Mouse (Mus musculus) embryonic facial prominence, embryonic 15.5 days (tissue): ENCODE results near the gene B4galt1. TPM values are rescaled to one million over a fixed set of nuclear protein-coding genes. Genes with fewer than 3 reads are reported as not detected.

ENCODE experiments used
- ATAC-seq: fragments of 200-750 bp; cut with Nextera tagmentation; 2 replicates; pipeline ENCODE4 v1.8.0; 2017; ENCODE audit warnings: low read depth, moderate TSS enrichment; ENCODE audit not compliant: insufficient number of reproducible peaks, low FRiP score, low TSS enrichment
- H3K27ac ChIP-seq: fragments of 300-500 bp; sonication (generic); replicated peaks from 2 replicates; pipeline ENCODE4 v1.5.1; 2015; ENCODE audit warnings: mild to moderate bottlenecking, inconsistent platforms
- H3K27me3 ChIP-seq: fragments of 300-500 bp; sonication (generic); 2 replicates; pipeline ENCODE4 v1.6.1; 2015; ENCODE audit warnings: inconsistent platforms
- H3K36me3 ChIP-seq: fragments of 300-500 bp; sonication (generic); 2 replicates; pipeline ENCODE4 v1.6.1; 2015; ENCODE audit warnings: mild to moderate bottlenecking, inconsistent platforms
- H3K4me1 ChIP-seq: fragments of 300-500 bp; sonication (generic); 2 replicates; pipeline ENCODE4 v1.6.1; 2015; ENCODE audit warnings: inconsistent platforms
- H3K4me2 ChIP-seq: fragments of 300-500 bp; sonication (generic); replicated peaks from 2 replicates; pipeline ENCODE4 v1.6.1; 2015; ENCODE audit warnings: mild to moderate bottlenecking, inconsistent platforms
- H3K4me3 ChIP-seq: fragments of 300-500 bp; sonication (generic); replicated peaks from 2 replicates; pipeline ENCODE4 v1.5.1; 2015; ENCODE audit warnings: mild to moderate bottlenecking, inconsistent platforms
- H3K9ac ChIP-seq: fragments of 300-500 bp; sonication (generic); 2 replicates; pipeline ENCODE4 v1.6.1; 2015; ENCODE audit warnings: inconsistent platforms
- H3K9me3 ChIP-seq: fragments of 300-500 bp; sonication (generic); replicated peaks from 2 replicates; pipeline ENCODE4 v1.6.1; 2016; ENCODE audit warnings: inconsistent platforms
- WGBS: fragments of 180-500 bp; shearing (Covaris S2); methylation state at CpG from one replicate; pipeline ENCODE4 v1.1.7; 2015; 5-methylcytosine and 5-hydroxymethylcytosine counted together
- polyA plus RNA-seq: library from polyadenylated mRNA; unstranded; fragments of >200 nt; fragmentation: Nextera tagmentation; extraction: Ambion mirVana; gene quantifications from 2 replicates; pipeline ENCODE4 v1.2.1, GENCODE M21; 2015

The B4galt1 gene
- polyA plus RNA-seq, 1 experiment from 2014 or later: 59.7 TPM

DNA sequence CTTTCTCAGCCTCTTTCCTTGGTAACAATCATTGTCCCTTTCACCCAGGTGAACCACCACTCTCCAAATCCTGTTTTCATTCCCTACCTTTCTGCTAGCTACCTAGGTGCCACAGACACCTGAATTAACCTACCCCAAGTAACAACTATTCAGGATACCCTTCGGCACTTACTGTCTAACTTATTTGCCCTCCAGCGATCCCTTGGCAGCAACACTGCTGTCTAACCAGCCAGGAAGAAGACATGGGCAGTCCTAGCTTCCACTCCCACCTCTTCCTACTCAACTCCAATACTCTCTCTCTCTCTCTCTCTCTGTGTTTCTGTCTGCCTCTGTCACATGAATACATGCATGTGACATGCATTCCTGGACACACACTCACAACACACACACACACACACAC lies 27.0 kb downstream of the B4galt1 start:
- Histone ChIP-seq H3K27me3 (no peaks in the 10 kb centered on the region), H3K27ac (no peak overlapping the region), H3K4me3 (no peak overlapping the region), H3K4me1 (peaks cover 5% of the 10 kb centered on the region; the same call in 1 of the 2 replicates), H3K4me2 (no peak overlapping the region), H3K9me3 (no peaks in the 10 kb centered on the region), H3K36me3 (peaks cover 18% of the 10 kb centered on the region; the same call in 1 of the 2 replicates), H3K9ac (no peak overlapping the region)
- no peak for ATAC-seq
- 78% methylated on average over 2 of the region's 2 CpGs for WGBS

DNA sequence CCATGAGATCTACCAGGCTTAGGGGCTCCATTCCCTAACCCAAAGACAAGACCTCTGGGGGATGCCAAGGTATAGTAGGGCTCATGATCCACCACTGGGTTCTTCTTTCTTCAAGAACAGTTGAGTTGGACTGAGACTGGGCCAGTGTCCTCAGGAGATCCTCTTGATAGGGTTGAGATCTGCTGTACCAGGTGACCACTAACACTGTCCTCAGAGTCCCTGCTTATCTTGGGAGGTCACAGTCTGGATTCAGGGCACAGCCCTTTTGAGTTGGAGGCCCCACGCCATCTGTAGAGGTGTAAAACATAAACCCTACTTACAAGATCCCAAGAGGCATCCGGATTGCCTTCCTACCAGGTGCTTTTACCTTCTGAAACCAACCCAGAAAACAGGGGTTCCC lies 27.8 kb downstream of the B4galt1 start:
- Histone ChIP-seq H3K9me3 (no peaks in the 10 kb centered on the region), H3K4me3 (no peak overlapping the region), H3K9ac (no peak overlapping the region), H3K27me3 (no peaks in the 10 kb centered on the region), H3K4me1 (peaks cover 5% of the 10 kb centered on the region; the same call in 1 of the 2 replicates), H3K27ac (no peak overlapping the region), H3K4me2 (no peak overlapping the region), H3K36me3 (peaks cover 26% of the 10 kb centered on the region; the same call in 1 of the 2 replicates)
- ATAC-seq: no peak
- WGBS: 98% methylated on average over 2 of the region's 2 CpGs

GRCm38 (mm10) chr4:40825146-40825545 lies 28.7 kb downstream of the B4galt1 start:
- peaks cover 33% of the 10 kb centered on the region for H3K36me3 ChIP-seq
- H3K4me1 ChIP-seq: peaks cover 5% of the 10 kb centered on the region; the same call in 1 of the 2 replicates
- no peak overlapping the region for H3K27ac ChIP-seq
- no peak for ATAC-seq
- 40% methylated on average over 5 of the region's 5 CpGs for WGBS
- H3K4me2 ChIP-seq: no peak overlapping the region
- no peaks in the 10 kb centered on the region for H3K27me3 ChIP-seq
- no peaks in the 10 kb centered on the region for H3K9me3 ChIP-seq
- H3K4me3 ChIP-seq: no peak overlapping the region
- no peak overlapping the region for H3K9ac ChIP-seq

- ATAC-seq: no peak
- no peak overlapping the region for H3K9ac ChIP-seq
- no peaks in the 10 kb centered on the region for H3K27me3 ChIP-seq
- no peak overlapping the region for H3K4me3 ChIP-seq
- H3K4me1 ChIP-seq: no peaks in the 10 kb centered on the region
- 88% methylated on average over 7 of the region's 7 CpGs for WGBS
- no peaks in the 10 kb centered on the region for H3K9me3 ChIP-seq
- H3K4me2 ChIP-seq: no peak overlapping the region
- H3K36me3 ChIP-seq: peaks cover 39% of the 10 kb centered on the region
- no peak overlapping the region for H3K27ac ChIP-seq
These were observed 29.3 kb downstream of the B4galt1 start for GRCm38 (mm10) chr4:40824505-40824904.

GRCm38 (mm10) chr4:40823664-40824063 lies 30.1 kb downstream of the B4galt1 start:
- Histone ChIP-seq H3K4me2 (no peak overlapping the region), H3K9me3 (no peaks in the 10 kb centered on the region), H3K27ac (no peak overlapping the region), H3K36me3 (peaks cover 44% of the 10 kb centered on the region), H3K9ac (no peak overlapping the region), H3K27me3 (no peaks in the 10 kb centered on the region), H3K4me3 (no peak overlapping the region), H3K4me1 (no peaks in the 10 kb centered on the region)
- ATAC-seq: no peak
- WGBS: 81% methylated on average over 8 of the region's 8 CpGs

GRCm38 (mm10) chr4:40823151-40823550 lies 30.7 kb downstream of the B4galt1 start:
- Histone ChIP-seq H3K27ac (no peak overlapping the region), H3K9me3 (no peaks in the 10 kb centered on the region), H3K36me3 (peaks cover 44% of the 10 kb centered on the region), H3K4me1 (no peaks in the 10 kb centered on the region), H3K9ac (no peak overlapping the region), H3K4me3 (no peak overlapping the region), H3K27me3 (no peaks in the 10 kb centered on the region), H3K4me2 (no peak overlapping the region)
- 92% methylated on average over 14 of the region's 14 CpGs for WGBS
- no peak for ATAC-seq

DNA sequence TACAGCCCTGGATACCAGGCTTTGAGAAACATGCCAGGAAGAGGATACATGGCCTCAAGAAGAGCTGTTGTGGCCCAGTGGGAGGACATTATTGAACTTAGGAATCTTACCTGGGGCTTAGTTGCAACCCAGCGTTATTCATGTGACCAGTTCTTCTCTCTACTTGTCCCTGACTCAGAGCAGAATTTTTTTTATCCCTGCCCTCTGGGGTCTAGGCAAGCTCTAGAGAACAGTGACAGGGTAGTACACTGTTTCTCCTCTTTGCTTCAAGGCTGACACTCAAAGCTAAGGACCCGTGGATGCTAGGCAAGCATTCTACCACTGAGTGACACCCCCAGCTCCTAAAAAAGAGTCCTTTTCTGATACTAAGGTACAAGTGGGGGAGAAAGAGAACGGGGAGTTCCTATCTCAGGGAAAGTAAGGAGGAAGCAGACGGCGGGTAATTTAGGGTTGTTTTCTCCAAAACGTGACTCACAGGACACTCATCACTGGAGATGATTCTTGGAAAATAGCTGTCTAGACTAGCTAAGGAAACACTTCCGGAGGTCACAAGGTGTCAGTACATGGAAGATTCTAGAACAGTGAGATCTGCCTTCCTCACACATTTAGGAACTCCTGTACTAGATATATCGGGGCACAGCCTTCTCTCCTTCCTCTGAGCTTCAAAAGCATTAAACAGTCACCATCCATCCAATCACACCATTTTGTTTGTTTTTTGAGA lies 32.3 kb downstream of the B4galt1 start:
- Histone ChIP-seq H3K9me3 (no peaks in the 10 kb centered on the region), H3K4me3 (no peak overlapping the region), H3K4me1 (no peaks in the 10 kb centered on the region), H3K27me3 (no peaks in the 10 kb centered on the region), H3K4me2 (no peak overlapping the region), H3K9ac (no peak overlapping the region), H3K36me3 (peaks cover 44% of the 10 kb centered on the region), H3K27ac (no peak overlapping the region)
- WGBS: 82% methylated on average over 8 of the region's 8 CpGs
- no peak for ATAC-seq

DNA sequence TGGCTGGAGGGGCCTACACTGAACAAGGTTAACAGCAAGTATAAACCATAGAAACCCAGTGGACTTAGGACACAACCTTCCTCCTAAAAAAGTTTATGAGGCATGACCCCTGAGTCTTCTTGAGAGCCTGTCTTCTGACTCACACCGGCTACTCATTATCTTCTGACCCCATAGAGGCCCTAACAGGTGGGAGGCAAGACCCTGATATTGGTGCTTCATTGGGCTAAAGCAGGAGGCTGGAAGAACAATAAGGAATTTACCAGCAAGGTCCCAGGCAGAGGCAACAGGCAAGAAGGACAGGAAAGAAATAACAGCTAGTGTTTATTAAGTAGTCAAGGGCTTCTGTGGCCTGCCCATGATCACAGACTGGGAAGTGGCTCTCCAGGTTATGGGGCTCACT lies 32.9 kb downstream of the B4galt1 start:
- no peak overlapping the region for H3K4me2 ChIP-seq
- WGBS: 75% methylated on average over 1 of the region's 1 CpGs
- no peak overlapping the region for H3K27ac ChIP-seq
- peaks cover 44% of the 10 kb centered on the region for H3K36me3 ChIP-seq
- H3K4me1 ChIP-seq: peaks cover 1% of the 10 kb centered on the region; the same call in 1 of the 2 replicates
- ATAC-seq: no peak
- no peak overlapping the region for H3K4me3 ChIP-seq
- H3K9ac ChIP-seq: no peak overlapping the region
- H3K27me3 ChIP-seq: no peaks in the 10 kb centered on the region
- no peaks in the 10 kb centered on the region for H3K9me3 ChIP-seq

- no peak for ATAC-seq
- H3K27ac ChIP-seq: no peak overlapping the region
- 91% methylated on average over 4 of the region's 4 CpGs for WGBS
- peaks cover 41% of the 10 kb centered on the region for H3K36me3 ChIP-seq
- no peak overlapping the region for H3K4me3 ChIP-seq
- no peaks in the 10 kb centered on the region for H3K9me3 ChIP-seq
- H3K9ac ChIP-seq: no peak overlapping the region
- H3K27me3 ChIP-seq: no peaks in the 10 kb centered on the region
- H3K4me1 ChIP-seq: peaks cover 10% of the 10 kb centered on the region; the same call in 1 of the 2 replicates
- H3K4me2 ChIP-seq: no peak overlapping the region
These were observed 33.8 kb downstream of the B4galt1 start for GRCm38 (mm10) chr4:40820024-40820423.

DNA sequence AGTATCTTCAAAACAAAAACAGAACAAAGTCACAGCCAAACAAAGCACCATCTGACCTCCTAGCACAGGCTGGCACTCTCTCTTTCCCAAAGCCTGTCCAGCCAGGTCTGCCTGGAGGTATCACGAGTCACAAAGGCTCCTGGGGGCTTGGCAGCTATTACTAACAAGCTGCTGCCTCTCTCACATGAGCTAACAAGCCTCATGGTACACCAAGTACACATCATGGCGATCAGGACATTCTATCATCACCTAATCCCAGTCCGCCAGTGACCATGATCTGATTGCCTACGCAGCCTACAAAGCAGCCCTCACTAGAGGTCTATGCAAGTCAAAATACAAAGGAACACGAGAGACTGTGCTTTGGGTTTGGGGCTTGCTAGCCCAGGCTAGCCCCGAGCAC lies 34.7 kb downstream of the B4galt1 start:
- Histone ChIP-seq H3K4me3 (no peak overlapping the region), H3K27ac (no peak overlapping the region), H3K9ac (no peak overlapping the region), H3K4me2 (no peak overlapping the region), H3K9me3 (no peaks in the 10 kb centered on the region), H3K36me3 (peaks cover 45% of the 10 kb centered on the region), H3K4me1 (peaks cover 11% of the 10 kb centered on the region; the same call in 1 of the 2 replicates), H3K27me3 (no peaks in the 10 kb centered on the region)
- no peak for ATAC-seq
- WGBS: 94% methylated on average over 6 of the region's 6 CpGs

GRCm38 (mm10) chr4:40818421-40818820 lies 35.4 kb downstream of the B4galt1 start:
- Histone ChIP-seq H3K27me3 (no peaks in the 10 kb centered on the region), H3K9ac (no peak overlapping the region), H3K9me3 (no peaks in the 10 kb centered on the region), H3K4me3 (no peak overlapping the region), H3K36me3 (peaks cover 51% of the 10 kb centered on the region), H3K4me2 (no peak overlapping the region), H3K4me1 (peaks cover 11% of the 10 kb centered on the region; the same call in 1 of the 2 replicates), H3K27ac (no peak overlapping the region)
- ATAC-seq: no peak
- 62% methylated on average over 6 of the region's 6 CpGs for WGBS

- no peaks in the 10 kb centered on the region for H3K27me3 ChIP-seq
- no peak overlapping the region for H3K9ac ChIP-seq
- no peak overlapping the region for H3K27ac ChIP-seq
- no peak overlapping the region for H3K4me3 ChIP-seq
- ATAC-seq: no peak
- H3K4me1 ChIP-seq: peaks cover 11% of the 10 kb centered on the region; the same call in 1 of the 2 replicates
- WGBS: 87% methylated on average over 12 of the region's 12 CpGs
- peaks cover 54% of the 10 kb centered on the region for H3K36me3 ChIP-seq
- no peaks in the 10 kb centered on the region for H3K9me3 ChIP-seq
- H3K4me2 ChIP-seq: no peak overlapping the region
These were observed 35.9 kb downstream of the B4galt1 start for GRCm38 (mm10) chr4:40817936-40818335.
